Mouse (Mus musculus): ENCODE measurements around the gene Arhgef1.

GRCm38 (mm10) chr7:24885468-24886307 lies 17.0 kb upstream of the Arhgef1 start:
- TF ChIP-seq GATA1 (IDR thresholded peaks at IDR 0.05; ENCODE audit: low read length) (no peak), TAL1 (IDR thresholded peaks at IDR 0.05; ENCODE audit: low read length) (no peak)

Measured in erythroblast, embryonic 14.5 days (primary cell).